Comparison of ENCODE assay signal across 8 mouse cellular contexts in the genomic region with DNA sequence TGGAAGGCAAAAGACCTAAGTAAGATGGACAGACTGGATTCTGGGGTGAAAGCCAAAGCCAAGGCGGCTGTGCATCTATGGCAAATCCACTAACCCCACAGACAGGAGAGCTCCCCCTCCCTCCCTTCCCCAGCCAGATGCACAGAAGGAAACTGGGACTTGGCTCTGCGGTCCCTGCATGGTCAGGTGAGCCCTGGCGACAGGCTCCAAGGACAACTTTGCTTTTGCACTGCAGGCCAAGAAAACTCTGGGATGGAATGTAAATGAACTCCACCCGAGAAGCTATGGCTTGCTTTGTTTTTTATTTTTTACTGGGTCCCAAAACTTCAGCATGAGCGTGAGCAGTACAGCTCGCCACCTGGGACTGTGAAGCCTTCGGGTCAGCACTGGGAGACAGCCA.
DNase-seq lines count a peak whose midpoint lies in the region; ATAC-seq and TF ChIP-seq lines count a peak whose summit lies in the region.

No protein-coding gene starts in this region.

- no peaks in the 10 kb centered on the region for H3K36me3 ChIP-seq in embryonic facial prominence, embryonic 11.5 days (replicated peaks; ENCODE audit: control insufficient read depth, insufficient read depth, low read depth, low read length)
- H3K36me3 ChIP-seq in limb, embryonic 14.5 days (ENCODE audit: control insufficient read depth, insufficient read depth, low read length), result no peaks in the 10 kb centered on the region

- TF ChIP-seq CTCF in cerebellum, adult 2 months (IDR thresholded peaks at IDR 0.05; ENCODE audit: borderline replicate concordance, insufficient read depth, low read depth, low read length), result no peak

- H3K9me3 ChIP-seq in embryonic facial prominence, embryonic 11.5 days (replicated peaks; ENCODE audit: control insufficient read depth, low read length), result no peaks in the 10 kb centered on the region
- no peaks in the 10 kb centered on the region for H3K9me3 ChIP-seq in limb, embryonic 14.5 days (ENCODE audit: control insufficient read depth, low read length)

- no peak for ATAC-seq in embryonic facial prominence, embryonic 11.5 days (replicated peaks; ENCODE audit: insufficient number of reproducible peaks, low FRiP score, low TSS enrichment, low read depth)
- no peak for ATAC-seq in limb, embryonic 14.5 days (ENCODE audit: low FRiP score, low read depth)

- H3K4me1 ChIP-seq in embryonic facial prominence, embryonic 11.5 days (ENCODE audit: control insufficient read depth, insufficient read depth, low read length), result peaks cover 6% of the 10 kb centered on the region
- H3K4me1 ChIP-seq in limb, embryonic 14.5 days (ENCODE audit: control insufficient read depth, insufficient read depth, low read length), result peaks cover 25% of the 10 kb centered on the region
- H3K4me1 ChIP-seq in cerebellum, adult 2 months (ENCODE audit: control insufficient read depth, insufficient read depth, low read length), result peaks cover 8% of the 10 kb centered on the region

- no peak for TF ChIP-seq POLR2A in limb, embryonic 14.5 days (IDR thresholded peaks at IDR 0.05; ENCODE audit: borderline replicate concordance, extremely low read depth, insufficient read depth, insufficient read length)
- no peak for TF ChIP-seq POLR2A in cerebellum, adult 2 months (IDR thresholded peaks at IDR 0.05; ENCODE audit: borderline replicate concordance, insufficient read depth, low read length)

- intact Hi-C loops in heart, postnatal 36 days (cut with DNase I), result loop anchor here (5.0 kb wide), 1 partner anchor 141 kb away; no protein-coding TSS in a partner anchor

- H3K9ac ChIP-seq in embryonic facial prominence, embryonic 11.5 days (replicated peaks; ENCODE audit: low read length), result no peak overlapping the region
- no peak overlapping the region for H3K9ac ChIP-seq in limb, embryonic 14.5 days (ENCODE audit: low read depth, low read length, severe bottlenecking)

- no peak overlapping the region for H3K4me3 ChIP-seq in embryonic facial prominence, embryonic 11.5 days (ENCODE audit: low read depth, low read length)
- no peak overlapping the region for H3K4me3 ChIP-seq in limb, embryonic 14.5 days (replicated peaks; ENCODE audit: low read length)
- no peak overlapping the region for H3K4me3 ChIP-seq in cerebellum, adult 2 months (replicated peaks; ENCODE audit: insufficient read depth, low read depth, low read length)

- no peak overlapping the region for H3K27ac ChIP-seq in embryonic facial prominence, embryonic 11.5 days (replicated peaks; ENCODE audit: low read depth, low read length)
- H3K27ac ChIP-seq in limb, embryonic 14.5 days (replicated peaks; ENCODE audit: low read depth, low read length), result no peak overlapping the region
- no peak overlapping the region for H3K27ac ChIP-seq in cerebellum, adult 2 months (ENCODE audit: insufficient read depth, low read length)

- H3K27me3 ChIP-seq in embryonic facial prominence, embryonic 11.5 days (ENCODE audit: control insufficient read depth, insufficient read depth, low read length), result no peaks in the 10 kb centered on the region
- no peaks in the 10 kb centered on the region for H3K27me3 ChIP-seq in limb, embryonic 14.5 days (ENCODE audit: control insufficient read depth, insufficient read depth, low read length)
- H3K27me3 ChIP-seq in cerebellum, adult 2 months (ENCODE audit: control insufficient read depth, insufficient read depth, low read length), result no peaks in the 10 kb centered on the region

- H3K4me2 ChIP-seq in embryonic facial prominence, embryonic 11.5 days (ENCODE audit: low read depth, low read length), result no peak overlapping the region
- H3K4me2 ChIP-seq in limb, embryonic 14.5 days (replicated peaks; ENCODE audit: low read depth, low read length, severe bottlenecking), result 0 out of 2 replicates have a peak overlapping the region, but pooled peaks have one; percentile 1

- WGBS in embryonic facial prominence, embryonic 11.5 days, result 23% methylated on average over 7 of the region's 7 CpGs
- 20% methylated on average over 7 of the region's 7 CpGs for WGBS in limb, embryonic 14.5 days
- WGBS in cerebellum, adult 2 months, result 52% methylated on average over 7 of the region's 7 CpGs

- peak; percentile 6 for DNase-seq in cerebellum, adult 9-11 months
- no peak for DNase-seq in cerebellum, postnatal 36 days
- peak; percentile 26 for DNase-seq in embryonic facial prominence, embryonic 11.5 days (ENCODE audit: low spot score)
- peak; percentile 16 to 31 for DNase-seq in heart, postnatal 36 days
- peak; percentile 20 for DNase-seq in limb, embryonic 14.5 days (ENCODE audit: low spot score)
- no peak for DNase-seq in adrenal gland, postnatal 4 days (ENCODE audit: low spot score in 2 of 2)
- DNase-seq in B cell, adult 2 months, result no peak
- no peak for DNase-seq in cerebellum, adult 2 months

Comparison
In these comparisons a context has a peak if more than half of its experiments do, and no peak if none do; other contexts are left out.
1. DNase-seq: peak in cerebellum, adult 9-11 months (single experiment), embryonic facial prominence, embryonic 11.5 days (single experiment), heart, postnatal 36 days (2 of 2) and limb, embryonic 14.5 days (single experiment); none in cerebellum, postnatal 36 days (0 of 2), adrenal gland, postnatal 4 days (0 of 2), B cell, adult 2 months (0 of 2) and cerebellum, adult 2 months (0 of 2).